Mouse (Mus musculus) fat pad, adult 2 months (tissue): ENCODE measurements around the gene Uchl5.

Experiments used
- DNase-seq: peaks from one replicate; pipeline ENCODE4 v3.0.0-alpha.2; 2011; ENCODE audit warnings: low read depth, low spot score; ENCODE audit errors: extremely low read depth

The Uchl5 gene

DNA sequence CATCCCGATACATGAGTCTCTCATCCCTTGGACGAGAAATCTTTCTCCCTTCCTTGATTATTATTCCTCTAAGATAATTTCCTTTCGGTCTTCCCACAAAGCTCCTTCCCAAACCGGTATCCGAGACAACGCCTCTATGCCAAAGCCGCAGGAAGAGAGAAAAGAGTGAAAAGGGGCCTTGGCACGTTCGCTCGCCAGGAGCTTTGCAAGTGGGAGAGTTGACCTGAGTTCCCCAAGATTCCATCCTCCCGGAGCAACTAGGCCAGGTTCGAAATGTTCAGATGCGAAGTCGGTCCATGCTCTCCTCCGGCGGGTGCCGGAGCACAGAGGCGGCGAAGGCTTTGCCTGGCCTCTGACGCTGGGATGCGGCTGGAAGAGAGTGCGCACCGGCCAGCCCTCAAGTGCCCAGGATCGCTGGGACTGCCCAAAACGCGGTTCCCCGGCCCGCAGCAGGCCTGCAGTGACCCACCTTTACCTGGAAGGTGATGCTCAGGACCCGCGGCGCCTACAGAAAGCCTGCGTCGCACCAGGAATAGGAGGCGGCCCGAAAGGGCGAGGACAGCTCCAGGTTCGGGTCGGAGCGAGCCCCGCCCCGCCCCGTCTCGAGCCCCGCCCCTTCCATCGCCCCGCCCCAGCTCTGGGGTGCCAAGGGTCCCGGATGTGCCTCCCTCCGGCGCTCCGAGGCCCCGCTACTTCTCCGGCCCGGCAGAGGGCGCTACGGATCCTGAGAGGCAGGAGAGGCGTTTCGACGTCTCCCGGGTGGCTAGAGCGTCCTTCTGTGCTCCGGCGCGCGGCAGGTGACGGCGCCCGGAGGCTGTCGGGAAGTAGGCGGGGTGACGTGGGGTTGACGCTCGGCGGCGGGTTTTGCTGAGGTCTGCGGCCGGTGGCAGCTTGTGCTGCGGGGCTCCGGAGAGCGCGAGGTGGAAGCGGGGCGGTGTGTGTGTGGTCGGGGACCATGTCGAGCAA lies at the start of gene Uchl5, which contains the start of gene Trove2:
Gene Uchl5, plus strand, starts transcription at position 827 of the 966 bp plus-strand sequence.
Gene Trove2, minus strand, starts transcription at position 623 of the 966 bp plus-strand sequence.
- peak; percentile 52 for DNase-seq

DNA sequence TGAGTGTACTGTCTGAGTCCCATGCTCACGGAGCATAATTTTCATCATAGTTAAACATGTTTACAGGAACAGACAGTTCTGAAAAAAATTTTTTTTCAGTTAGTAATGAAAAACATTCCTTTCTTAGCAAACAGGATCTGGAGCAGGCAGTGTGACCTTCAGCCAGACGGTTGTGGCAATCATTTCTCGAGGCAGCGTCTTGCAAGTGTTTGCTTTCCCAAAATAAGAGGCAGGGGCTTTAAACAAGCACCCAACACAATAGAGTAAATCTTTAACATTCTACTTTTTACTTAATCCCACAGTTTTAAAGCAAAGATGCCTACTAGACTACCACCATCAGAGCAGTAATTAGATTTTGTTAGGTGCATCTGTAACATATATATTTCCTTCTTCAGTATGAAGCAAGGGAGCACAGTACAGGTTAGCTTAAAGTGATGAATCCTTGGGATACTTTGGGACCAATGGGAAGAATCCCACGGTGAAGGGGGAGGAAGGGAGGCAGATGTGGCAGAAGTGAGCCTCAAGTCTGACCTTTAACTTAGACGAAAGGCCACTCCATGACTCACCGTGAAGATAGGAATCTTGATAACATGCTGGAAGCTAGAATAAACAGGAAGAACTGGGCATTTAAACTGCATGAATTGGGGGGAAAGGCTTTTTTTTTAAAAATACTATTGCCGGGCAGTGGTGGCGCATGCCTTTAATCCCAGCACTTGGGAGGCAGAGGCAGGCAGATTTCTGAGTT lies 49.2 kb upstream of the Uchl5 start:
- no peak for DNase-seq

DNA sequence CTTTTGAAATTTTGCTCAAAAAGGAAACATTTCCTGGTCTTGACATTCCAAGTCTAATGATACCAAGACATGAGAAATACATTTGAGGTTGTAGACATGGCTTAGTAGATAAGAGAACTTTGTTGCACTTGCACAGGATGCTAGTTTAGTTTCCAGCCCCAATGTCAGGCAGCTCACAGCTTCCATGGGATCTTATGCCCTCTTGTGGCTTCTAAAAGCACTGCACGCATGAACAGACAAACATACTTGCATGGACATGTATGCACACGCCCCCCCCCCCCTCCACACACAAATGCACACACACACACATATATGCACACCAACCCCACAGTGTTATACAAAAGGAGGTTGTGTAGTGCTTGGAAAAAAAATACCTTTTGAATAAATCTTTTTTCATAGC lies 46.2 kb upstream of the Uchl5 start:
- no peak for DNase-seq

DNA sequence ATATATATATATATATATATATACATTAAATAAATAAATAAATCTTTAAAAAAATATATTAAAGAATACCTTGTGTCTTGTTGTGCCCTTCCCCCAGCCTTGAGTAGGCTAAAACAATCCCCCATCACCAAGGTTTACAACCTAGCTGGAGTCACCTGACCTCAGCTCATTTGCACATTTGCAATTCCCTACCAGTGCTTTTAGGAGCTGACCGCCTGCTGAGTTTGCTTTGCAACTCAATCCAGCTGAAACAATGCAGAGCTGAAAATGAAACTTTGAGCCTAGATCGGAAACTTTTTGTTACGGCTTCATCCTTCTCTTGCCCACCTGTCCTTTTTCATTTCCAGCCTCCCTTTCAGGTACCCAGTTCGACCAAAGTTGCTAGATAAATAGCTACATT lies 45.4 kb upstream of the Uchl5 start:
- no peak for DNase-seq

DNA sequence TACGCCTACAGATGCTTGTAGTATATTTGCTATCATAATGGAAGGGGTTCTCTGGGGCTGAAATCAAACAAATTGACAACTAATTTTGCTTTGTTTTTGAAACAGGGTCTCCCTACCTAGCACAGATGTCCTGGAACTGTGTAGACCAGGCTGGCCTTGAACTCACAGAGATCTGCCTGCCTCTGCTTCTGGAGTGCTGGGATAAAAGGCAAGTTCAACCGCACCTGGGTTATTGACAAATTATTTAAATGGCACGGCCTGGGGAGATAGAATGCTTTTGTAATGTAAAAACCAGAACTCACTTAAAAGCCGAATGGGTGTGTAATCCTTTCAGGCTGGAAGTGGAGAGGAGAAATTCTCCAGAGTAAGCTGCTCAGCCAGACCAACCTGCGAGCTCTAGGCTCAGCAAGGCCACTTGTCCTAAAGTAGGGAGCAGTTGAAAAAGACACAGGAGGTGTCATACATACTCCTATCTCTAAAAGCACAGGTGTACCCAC lies 43.1 kb upstream of the Uchl5 start:
- no peak for DNase-seq

DNA sequence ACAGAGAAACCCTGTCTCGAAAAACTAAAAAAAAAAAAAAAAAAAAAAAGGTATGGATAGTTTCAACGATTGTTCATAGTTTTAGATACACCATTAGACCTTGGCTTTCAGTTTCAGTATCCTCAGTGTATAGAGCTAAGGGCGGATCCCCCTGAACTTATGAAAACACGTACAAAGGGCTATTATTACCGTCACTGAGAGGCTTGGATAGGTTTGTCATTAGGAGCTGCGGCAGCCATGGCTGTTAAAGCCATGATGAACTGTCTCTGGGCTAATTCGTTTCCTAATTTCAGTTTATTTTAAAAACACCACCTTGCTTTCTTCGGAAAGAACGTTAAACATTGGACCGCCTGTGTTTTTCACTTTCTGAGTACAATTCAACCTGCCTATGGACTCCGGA lies 38.3 kb upstream of the Uchl5 start:
- DNase-seq = no peak

DNA sequence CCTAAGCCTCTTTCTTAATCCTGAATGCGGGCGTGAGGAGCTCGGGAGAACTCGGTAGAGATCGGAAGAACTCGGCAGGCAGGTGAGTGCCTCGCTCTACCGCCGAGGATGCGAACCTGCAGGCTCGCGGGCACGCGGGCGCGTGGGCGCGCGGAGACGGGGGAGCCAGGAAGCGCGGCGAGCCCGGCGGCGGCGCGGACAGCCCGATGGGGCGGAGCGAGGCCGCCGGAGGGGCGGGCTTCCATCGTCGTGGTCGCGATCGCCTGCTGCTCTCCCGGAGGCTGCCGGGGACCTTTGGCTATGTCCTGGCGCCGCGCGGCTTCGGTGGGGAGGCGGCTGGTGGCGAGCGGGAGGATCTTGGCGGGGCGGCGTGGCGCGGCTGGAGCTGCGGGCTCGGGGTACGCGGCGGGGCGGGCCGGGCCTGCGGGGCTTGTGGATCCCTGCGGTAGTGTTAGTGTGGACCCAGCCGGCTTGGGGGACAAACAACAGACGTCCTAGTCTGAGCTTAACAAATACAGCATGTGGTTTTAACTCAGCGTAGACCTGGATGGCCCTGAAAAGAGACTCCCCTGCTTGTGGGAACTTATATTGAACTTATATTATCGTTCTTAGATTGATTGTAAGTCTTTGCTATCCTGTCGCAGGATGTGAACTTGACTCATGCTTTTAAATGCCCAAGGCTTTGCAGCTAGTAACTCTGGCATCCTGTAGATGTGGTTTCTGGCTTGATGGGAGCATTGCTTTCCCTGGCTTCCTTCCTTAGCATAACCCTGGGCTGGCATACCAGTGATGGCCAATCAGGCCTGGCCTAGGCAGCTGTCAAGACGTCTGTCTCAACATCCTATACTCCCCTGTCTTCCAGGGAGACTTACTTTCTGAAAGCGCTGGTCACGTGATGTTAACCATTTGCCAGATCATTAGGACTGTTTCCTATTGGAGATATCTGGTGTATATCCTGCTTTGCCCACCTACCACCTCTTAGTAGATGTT lies 37.4 kb upstream of the Uchl5 start:
- DNase-seq = peak; percentile 25

DNA sequence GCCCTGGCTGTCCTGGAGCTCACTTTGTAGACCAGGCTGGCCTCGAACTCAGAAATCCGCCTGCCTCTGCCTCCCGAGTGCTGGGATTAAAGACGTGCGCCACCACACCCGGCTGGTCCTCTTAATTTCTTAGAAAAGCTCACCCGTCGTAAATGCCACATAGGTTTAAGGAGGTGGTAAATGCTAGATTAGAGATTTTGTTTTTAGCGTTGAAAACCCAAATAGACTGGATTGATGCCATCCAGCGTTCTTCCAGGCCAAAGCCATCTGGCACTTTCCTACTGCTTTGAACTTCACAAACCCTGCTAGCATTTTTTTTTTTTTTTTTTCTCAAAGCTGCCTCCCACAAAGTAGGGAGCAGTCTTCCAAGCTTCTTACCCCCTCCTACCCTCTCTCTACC lies 36.5 kb upstream of the Uchl5 start:
- no peak for DNase-seq

DNA sequence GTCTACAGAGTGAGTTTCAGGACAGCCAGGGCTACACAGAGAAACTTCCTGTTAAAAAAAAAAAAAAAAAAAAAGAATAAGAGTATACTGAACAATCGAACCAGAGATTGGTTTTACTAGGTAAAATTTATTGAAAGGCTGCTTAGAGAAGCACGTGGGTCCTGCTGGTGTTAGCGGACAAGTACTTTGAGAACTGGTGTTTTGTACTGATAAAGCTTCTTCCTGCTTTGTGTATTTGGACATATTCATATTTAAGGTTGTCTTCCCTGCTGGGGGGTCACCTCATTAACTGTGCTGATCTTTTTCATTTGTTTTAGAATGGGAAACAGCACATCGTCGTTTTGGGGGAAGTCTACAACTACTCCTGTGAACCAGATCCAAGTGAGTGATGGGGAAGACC lies 35.7 kb upstream of the Uchl5 start:
- no peak for DNase-seq

DNA sequence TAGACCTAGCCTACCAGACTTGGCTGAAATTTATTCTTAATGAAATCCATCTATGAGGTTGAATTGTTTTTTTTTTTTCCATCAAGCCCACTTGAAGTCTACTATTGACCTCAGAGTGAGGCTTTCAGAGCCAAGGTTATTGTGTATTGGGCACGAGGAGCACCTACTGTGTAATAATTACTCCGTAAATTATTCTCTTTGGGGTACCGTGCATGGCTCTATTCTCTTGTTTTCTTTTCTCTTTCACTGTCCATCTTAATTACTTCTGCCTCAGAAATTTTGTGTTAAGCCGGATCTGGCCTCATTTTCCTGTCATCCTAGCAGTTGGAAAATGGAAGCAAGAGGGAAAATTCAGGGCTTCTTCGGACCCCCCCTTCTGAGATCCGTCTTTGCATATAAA lies 34.9 kb upstream of the Uchl5 start:
- DNase-seq = no peak

DNA sequence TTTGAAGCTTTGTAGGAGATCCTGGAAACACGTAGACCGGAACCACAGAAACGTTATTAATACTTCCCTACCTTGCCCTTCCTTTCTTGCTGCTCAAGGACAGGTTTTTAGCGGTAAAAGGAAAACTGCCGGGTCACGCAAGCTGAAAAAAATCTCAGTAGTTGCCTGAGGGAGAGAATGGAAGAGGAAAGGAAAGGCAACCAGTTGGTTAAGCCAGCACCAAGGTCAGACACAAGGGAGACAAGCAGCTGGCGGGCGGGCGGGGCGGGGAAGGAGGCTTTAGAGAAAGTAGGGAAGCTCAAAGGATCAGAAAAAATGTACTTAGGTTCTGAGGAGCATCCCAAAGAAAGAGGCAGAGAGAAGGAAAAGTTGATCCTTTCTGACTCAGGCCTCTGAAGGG lies 31.2 kb upstream of the Uchl5 start:
- no peak for DNase-seq

DNA sequence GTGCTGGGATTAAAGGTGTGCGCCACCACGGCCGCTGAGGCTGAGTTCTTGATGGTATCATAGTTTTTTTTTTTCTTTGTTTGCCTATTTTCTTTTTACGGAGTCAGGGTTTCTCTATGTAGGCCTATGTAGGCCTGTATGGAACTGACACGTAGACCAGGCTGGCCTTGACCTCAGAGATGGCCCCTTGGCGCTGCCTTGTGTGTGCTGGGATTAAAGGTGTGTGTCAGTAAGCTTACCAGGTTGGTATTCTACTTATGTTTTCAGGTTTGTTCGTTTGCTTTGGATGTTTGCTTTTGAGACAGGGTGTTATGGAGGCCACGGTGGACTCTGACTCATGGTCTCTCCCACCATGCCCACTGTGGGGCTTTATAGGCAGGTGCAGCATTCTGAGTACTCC lies 14.9 kb upstream of the Uchl5 start:
- no peak for DNase-seq

DNA sequence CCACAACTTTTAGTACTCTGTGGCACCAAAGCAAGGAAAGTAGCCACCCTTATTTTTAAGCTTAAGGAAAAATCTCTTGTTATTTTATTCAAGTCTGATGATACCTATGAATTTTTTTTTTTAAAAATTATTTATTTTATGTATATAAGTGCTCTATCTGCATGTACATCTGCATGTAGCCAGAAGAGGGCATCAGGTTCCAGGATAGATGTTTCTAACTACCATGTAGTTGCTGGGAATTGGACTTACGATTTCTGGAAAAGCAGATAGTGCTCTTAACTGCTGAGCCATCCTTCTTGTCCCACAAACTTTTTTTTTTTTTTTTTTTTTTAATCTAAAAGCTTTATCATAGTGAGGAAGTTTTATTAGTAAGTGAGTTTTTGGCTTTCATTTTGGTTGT lies 12.6 kb upstream of the Uchl5 start:
- no peak for DNase-seq

DNA sequence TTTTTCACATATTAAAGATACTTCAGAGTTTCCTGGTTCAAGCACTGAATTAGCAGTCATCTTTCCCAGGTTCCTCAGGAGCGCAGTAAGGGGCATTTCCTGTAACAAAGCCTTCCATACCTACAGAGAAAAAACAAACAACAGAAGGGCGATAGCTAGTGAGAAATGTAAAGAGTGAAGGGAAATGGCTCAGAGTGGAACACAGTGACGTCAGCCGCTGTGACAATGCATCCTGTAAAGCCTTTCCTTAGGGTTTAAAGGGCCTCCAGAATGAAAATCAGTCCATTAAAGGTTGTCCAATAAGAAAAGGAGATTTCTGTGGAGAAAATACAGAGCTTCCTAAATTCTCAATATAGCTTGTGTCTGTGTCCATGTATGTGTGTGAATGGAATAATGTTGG lies 11.3 kb upstream of the Uchl5 start:
- DNase-seq = no peak

DNA sequence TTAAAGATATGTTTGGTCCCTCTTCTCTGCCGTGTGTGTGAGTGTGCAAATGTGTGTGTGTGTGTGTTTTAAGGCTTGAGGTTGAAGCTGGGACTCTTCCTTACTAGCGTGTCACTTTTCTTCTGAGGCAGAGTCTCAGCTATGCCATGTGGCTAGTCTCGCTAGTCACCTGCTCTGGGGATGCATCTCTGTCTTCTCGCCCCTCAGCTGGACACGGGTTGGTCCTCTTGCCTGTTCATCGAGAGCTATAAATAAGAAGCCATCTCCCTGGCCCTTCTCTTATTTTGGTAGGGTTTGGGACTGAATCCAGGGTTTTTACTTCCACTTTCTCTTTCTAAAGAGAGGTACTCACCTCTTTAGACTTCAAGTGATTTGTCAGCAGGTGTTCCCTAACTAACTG lies 10.8 kb upstream of the Uchl5 start:
- DNase-seq = no peak

DNA sequence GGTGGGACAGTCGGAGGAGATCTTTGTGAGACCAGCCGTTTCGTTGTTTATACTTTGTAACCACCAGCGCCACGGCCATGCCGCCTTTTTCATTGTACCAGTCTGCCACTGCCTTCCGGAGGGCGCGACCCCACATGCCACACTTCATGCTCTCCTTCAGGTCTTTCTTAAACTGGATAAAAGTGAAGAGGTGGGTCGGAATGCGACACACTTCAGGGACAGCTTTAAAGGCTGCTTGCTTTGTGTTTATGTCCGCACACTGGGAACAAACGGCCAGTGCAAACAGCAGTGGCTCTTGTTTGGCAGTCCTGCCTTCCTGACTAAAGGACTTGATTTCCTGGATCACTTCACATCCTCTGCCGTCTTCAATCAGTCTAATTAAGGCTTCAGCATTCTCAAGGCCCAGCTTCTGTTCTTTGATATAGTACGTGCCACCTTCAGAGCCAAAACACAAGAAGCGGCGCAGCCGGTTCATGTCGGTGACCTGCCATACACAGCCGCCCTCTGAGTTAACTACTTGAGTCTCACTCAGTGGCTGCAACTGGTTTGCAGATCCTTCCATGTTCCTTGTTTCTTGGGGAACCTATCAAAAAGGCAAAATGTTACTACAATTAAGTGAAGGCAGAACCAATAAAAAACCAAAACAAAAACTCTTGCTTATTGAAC lies 6.5 kb upstream of the Uchl5 start:
- no peak for DNase-seq

DNA sequence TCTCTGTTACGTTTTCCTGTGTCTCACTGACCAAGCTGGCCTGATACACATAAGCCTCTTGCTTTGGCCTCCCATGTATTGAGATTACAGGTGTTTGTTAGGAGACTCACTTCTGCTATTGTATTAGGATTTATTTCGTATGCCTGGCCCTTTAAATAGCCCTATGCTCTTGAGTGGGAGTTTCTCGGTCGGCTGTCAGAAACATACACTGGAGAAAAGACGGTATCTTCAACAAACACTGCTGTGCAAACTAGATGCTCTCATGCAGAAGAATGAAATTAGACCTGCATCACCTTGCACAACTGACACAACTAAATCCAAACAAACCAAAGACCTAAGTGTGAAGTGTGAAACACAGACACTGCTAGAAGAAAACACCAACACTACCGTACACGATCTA lies 4.0 kb upstream of the Uchl5 start:
- no peak for DNase-seq

DNA sequence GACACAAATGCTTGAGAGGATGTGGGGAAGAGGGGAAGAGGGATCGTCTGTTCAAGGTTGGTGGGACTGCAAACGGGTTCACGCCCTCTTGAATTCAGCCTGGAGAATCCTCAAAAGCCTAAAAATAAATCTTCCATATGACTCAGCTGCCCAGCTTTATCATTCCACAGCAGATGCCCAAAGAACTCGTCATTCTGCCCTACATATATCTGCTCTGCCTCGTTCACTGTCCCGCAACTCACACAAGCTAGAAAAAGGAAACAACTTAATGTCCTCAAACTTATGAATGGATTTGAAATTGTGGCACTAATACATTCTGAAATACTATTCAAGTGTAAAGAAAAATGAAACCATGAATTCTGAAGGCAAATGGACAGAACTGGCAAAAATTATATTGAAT lies 3.2 kb upstream of the Uchl5 start:
- DNase-seq = no peak

DNA sequence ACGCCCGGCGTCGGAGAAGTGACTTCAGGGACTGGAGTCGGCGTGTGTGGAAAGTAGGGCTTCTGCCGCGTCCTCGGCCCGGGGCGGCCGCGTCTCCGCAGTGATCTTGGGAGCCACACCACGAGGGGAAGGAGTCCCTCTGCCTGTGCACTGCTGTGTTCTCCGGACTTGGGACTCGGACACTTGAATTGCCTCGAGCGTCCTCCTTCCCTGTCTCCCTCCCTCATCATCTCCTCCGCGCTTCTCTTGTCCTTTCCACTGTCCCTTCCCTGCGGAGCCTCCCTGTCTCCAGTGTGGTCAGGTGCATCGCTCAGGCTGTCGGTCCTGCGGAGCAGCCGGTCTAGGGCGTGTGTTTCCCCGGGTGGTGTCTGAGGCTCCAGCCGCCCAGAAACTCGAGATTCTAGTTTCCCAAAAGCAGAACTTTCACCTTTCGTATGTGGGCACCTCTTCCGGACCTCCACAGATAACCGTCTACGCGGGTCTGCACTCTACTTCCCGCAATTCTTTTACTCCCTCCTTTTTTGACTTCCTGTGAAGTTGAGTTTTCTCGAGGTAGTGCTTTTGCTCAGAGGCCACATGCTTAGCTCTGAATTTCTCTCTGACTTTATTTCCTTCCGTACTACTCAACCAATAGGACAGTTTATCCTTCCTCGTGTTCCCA lies 616 bp downstream of the Uchl5 start:
- no peak for DNase-seq
